Mouse (Mus musculus) left cerebral cortex, adult 9 months (tissue): ENCODE results near the gene Pknox2.

ENCODE experiments used
- DNase-seq, 2 experiments: peaks; one replicate each; pipeline ENCODE4 v3.0.0; 2022; ENCODE audit warnings: low spot score in 2 of 2

Pknox2 gene

DNA sequence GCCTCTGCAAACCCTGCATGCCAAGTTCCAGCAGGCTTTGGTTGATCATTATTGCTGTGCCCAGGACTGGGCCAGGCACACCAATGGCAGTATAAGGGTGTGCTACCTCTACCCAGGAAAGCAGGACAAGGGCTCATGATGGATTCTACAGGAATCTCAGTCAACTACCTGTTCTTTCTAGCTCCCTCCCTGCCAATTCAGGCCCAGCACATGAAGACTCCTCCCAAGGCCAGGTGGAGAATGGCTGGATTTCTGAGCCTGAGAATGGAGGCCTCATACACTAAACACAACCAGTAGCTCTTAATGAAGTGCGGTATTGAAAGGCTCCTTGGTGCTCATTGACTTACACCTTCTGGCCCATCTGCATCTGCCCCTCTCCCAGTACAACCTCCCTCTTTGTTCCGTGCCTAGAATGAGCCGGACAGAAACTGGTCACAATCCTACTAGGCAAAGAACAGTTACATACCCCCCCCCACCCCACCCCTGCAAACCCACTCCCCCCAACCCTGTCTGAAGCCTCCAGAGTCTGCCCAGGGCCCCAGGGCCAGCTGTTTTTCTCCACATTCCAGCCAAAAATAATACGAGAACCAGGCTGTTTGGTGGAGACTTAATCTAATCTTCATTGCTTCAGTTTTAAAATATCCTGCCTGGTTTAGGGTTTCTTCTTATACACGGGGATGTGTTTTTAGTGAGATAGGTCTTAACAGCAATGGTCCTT is 6.6 kb downstream of the Pknox2 start:
- DNase-seq: no peak

DNA sequence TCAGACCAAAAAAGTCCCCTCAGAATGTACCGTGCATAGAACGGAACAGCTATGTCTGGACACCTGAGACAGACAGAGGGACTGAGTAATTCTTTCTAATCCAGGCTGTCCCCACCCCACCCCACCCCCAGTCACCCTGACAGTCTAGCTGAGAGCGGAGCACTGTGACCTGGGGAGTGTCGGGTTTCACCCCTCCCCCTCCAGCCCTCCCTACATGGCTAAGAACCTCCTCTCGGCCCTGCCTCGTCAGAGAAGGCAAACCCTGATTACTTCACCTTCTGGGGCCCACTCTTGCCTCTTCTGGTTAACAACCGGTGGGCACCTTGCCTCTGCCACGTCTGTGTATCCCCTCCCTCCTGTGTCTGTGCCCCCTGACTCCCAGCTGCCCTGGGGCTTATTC is 7.7 kb downstream of the Pknox2 start:
- no peak for DNase-seq

DNA sequence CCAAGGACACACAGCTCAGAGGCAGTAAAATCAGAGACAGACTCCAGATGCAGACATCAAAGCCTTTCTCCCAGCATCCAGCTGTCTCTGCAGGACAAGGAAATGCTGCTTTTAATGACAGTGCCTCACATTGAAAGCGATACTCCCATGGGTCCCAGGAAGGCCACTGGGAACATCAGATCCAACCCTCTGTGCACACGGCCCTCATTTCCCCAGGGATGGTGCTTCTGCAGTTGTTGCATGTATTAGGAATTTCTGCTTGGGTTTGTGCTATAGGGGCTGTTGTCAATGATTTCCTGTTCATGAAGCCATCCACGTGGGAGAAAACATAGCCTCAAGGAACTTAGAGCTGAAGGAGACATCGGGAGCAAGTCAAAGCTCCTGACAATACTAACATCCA is 8.3 kb downstream of the Pknox2 start:
- no peak for DNase-seq

DNA sequence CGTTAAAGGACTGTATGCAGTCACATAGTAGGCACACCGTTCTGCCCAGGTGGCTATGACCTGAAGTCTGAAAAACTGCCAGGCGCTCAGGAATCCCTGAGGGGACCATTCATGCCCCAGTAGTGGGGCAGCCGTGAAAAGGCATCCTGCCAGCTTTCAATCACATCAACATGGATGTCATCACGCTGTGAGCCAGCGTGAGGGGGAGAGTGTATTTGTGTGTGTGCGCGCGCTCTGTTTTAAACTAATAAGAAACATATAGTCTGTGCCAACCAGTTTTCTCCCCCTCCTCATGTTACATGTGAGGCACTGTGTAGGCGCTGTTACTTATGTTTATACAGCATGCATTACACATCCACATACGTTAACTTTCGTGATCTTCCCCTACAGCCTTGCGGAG is 10.9 kb downstream of the Pknox2 start:
- no peak for DNase-seq

DNA sequence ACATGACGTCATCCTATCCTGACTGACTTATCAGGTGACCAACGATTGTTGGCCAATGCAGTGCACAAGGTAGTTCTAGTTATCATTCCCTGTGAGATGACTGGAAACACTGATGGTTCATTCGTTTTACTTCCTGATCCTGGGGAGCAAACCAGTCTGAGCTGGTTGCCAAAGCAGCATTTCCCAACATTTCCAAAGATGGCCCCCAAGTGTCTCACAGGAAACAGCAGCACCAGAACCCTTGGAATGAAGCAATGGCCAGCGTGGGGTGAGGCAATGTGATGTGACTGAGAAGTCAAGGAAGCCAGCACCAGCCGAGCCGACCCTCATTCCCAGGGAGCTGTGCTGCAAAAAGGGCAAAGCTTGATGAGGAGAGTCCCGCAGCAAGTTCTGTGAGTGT is 13.7 kb downstream of the Pknox2 start:
- DNase-seq: no peak

DNA sequence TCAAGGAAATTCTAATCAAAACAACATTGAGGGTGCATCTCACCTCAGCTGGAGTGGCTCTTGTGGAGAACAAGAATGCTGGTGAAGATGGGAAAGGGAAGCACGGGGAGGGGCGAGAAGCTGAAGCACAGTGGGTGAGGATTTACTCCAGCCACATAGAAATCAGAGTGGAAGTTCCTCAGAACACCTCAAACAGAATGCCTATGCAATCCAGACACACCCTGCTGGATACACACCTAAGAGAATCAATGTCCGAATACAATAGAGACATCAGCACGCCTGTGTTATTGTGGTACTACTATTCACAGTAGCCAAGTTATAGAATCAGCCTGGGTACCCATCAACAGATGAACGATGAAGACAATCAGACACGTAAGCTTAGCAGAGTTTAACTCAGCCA is 18.2 kb downstream of the Pknox2 start:
- DNase-seq: no peak

- no peak for DNase-seq
Measured at GRCm38 (mm10) chr9:37126197-37126596, 21.0 kb downstream of the Pknox2 start.

DNA sequence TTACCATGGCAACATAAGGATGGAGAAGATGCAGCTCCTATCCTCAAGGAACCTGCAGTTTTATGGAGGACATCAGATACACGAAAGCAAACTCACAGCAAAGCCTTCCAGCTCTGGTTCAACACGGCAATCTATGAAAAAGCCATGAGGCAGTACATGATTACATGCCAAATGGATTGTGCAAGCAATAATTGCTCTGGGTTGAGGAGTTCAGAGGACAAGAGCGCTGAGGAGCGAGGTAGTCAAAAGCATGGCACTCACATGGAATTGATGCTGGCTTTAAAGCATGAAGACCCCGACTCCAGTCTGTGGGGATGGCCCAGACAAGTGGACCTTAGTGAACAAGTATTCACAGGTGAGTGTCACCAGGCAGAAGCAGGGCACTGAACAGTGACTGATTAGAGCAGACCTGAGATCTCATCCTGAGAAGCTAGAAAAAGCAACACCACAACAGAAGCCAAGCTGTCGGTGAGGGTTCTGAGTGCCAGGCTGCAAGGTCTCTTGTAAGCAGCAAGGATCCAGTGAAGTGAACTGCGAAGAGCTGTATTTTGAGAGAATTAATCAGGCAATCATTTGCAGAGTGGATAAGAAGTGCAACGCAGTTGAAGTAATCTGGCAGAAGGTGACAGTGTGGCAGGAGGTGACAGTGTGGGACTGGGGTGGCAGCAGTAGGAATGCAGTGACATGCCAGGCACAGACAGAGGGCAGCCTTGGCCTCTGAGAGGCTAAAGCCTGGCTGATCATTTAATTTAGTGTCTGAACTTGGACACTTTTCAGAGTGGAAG is 22.3 kb downstream of the Pknox2 start:
- DNase-seq: no peak

DNA sequence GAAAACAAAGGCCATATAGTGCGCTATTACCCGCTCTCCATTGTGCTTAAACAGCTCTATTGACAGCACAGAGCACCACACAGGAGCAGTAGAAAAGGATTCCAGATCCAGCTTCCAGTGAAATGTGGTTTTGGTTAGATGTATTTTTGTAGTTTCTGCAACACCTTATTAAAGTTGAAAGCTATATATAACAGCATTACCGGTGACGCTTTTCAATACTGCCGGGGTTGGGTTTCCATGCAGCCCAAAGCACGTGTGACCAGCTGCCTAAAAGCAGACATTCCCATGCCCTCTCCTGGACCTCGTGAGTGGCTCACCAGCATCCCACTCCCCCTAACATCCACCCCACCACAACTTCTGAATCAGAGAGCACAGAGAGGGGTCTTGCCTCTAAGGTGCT is 23.8 kb downstream of the Pknox2 start:
- DNase-seq: no peak

GRCm38 (mm10) chr9:37122971-37123370 is 24.2 kb downstream of the Pknox2 start:
- DNase-seq: no peak

DNA sequence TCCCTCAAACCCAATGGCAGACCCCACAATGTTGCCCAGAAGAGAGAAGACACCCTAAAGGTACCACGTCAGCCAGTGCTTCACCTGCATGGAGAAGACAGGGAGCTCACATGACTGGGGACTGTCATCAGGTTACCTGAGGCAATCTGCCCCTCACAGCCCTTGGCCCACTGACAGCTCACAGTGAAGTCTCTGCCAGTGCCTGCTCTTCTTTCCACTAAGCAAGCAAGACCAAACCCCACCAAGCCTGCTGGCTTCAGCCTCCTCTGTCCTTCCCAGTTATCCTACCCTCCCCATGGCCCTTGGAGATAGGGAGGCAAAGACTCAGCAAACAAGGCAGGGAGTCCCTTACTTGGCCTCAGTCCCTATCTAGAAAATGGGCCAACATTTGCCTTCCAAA is 24.8 kb downstream of the Pknox2 start:
- DNase-seq: no peak

- DNase-seq: no peak
Measured at GRCm38 (mm10) chr9:37121761-37122331, 25.4 kb downstream of the Pknox2 start.

- no peak for DNase-seq
Measured at GRCm38 (mm10) chr9:37120801-37121200, 26.4 kb downstream of the Pknox2 start.

GRCm38 (mm10) chr9:37117529-37117928 is 29.7 kb downstream of the Pknox2 start:
- DNase-seq: no peak

DNA sequence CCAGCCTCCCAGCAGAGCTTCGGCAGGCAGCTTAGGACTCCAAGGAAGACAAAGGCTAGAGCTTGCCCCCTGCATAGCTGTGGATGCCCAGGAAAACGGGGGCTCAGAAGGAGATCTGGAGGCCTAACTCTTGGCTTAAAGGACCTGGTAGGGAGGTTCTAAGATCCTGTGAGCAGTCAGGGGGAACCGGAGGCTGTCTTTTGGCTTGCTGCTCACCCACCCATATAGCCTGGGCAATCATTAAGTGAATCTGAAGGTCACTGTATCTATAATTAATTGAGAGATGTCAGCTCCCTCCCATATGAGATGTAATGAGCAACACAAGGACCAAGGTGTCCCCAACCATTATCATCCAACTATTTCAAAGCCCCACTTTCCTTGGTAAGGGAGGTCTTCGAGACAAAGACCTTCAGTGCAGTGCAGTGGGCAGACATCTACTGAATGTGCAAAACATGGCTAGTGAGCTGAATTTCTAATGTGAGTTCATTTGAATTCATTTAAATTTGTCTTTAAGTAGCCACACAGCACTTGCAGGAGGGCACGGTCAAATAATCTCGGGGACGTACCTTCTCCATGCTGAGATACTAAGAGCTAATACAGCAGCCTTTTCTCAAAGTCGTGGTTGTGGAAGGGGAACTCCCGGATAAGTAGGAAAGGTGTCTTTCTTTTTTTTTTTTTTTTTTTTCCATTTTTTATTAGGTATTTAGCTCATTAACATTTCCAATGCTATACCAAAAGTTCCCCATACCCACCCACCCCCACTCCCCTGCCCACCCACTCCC is 30.4 kb downstream of the Pknox2 start:
- DNase-seq: no peak

DNA sequence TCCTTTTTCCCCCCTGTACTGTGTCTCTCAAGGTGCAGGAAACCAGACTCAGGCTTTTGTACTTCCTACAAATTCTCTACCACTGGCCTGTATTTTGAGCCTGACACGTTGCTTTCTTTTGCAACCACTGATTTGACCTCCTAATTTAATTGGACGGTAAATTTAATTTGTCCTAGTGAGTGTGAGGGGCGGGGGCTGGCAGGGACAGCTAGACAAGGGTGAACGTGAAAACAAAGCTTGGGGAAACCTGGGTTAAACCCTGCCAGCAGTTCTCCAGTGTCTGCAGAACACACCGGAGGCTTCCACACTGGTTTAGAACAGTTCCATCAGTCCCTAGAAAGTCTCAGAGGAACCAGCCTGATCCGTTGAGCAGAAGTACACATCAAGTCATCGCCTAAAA is 31.4 kb downstream of the Pknox2 start:
- DNase-seq: no peak

- no peak for DNase-seq
Measured at GRCm38 (mm10) chr9:37114286-37115267, 32.6 kb downstream of the Pknox2 start.

- DNase-seq: no peak
Measured at GRCm38 (mm10) chr9:37107546-37107945, 39.7 kb downstream of the Pknox2 start.

- no peak for DNase-seq
Measured at GRCm38 (mm10) chr9:37106808-37107207, 40.4 kb downstream of the Pknox2 start.

DNA sequence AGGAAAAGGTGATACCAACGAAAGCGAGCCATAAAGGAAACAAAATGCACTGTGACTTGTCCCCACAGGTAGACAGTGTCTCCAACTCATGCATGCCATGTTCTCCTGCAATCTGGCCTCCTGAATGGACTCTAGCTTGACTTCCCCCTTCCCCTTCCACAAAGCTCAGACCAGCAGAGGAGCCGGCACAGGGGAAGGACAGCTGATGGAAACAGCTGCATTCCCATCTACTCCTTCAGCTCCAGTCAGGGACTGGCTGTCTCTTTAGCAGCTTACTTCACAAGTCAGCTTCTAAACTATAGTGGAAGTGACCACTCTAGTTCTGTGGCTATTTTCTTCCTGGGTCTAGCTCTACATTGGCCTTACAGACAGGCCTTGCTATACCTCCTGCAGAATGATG is 43.0 kb downstream of the Pknox2 start:
- DNase-seq: no peak

DNA sequence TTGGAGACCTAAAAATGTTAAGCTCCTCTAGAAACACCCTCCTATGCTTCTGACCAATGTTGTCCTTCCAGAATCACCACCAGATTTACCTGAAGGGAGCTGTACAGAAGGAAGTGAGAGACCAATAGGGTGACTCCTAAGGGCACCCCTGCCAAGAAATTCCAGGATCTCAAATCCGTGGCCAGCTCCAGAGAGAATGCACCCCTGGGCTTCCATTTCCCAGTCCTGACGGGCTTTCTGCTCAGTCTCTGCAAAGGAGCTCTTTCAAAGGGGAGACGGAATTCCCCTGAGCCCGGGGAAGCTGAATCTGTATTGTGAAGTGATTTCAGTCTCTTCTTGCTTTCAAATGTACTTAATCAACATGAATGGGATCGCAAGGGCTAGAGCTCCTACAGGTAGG is 43.4 kb downstream of the Pknox2 start:
- no peak for DNase-seq
